Mouse (Mus musculus) cerebellum, postnatal 25 days (tissue): ENCODE data around the gene Pcgf2.

Source experiments
- DNase-seq, 2 experiments: peaks; one replicate each; pipeline ENCODE4 v3.0.0; 2021; ENCODE audit warnings: mixed read lengths in 2 of 2

The Pcgf2 gene

GRCm38 (mm10) chr11:97644834-97645233 is 55.5 kb downstream of the Pcgf2 start:
- peak; percentile 73 to 86 for DNase-seq

GRCm38 (mm10) chr11:97643380-97644055 is 56.8 kb downstream of the Pcgf2 start:
- no peak for DNase-seq

GRCm38 (mm10) chr11:97642746-97643145 is 57.6 kb downstream of the Pcgf2 start:
- no peak for DNase-seq

GRCm38 (mm10) chr11:97641668-97642067 is 58.6 kb downstream of the Pcgf2 start:
- DNase-seq = peak; percentile 60 to 67
